Mouse (Mus musculus) adrenal gland (tissue): Measurements from ENCODE around the gene Palm.

ENCODE experiments used
- intact Hi-C: fragments of 180-260 bp; cut with DNase I; formaldehyde crosslinking; loops from one replicate; pipeline ENCODE4 v1.15.1; 2025
- microRNA-seq, 2 experiments: library from miRNA; unstranded; fragments of <30 nt; microRNA quantifications; one replicate each; pipeline ENCODE4; 2019

Palm gene

GRCm38 (mm10) chr10:79866601-79867000, 73.2 kb downstream of the Palm start:
- intact Hi-C loops, result loop anchor here (5.0 kb wide), 1 partner anchor 34 kb away; no protein-coding TSS in a partner anchor

Small RNA genes within 50 kb of the gene (microRNA-seq; reads per million reads assigned to microRNA genes)
- gene Mir6910, result 0.11 to 0.37 reads per million in 2 experiments
